Mouse (Mus musculus): ENCODE results near the gene Col6a3. TPM values are rescaled to one million over a fixed set of nuclear protein-coding genes. Genes with fewer than 3 reads are reported as not detected.

The Col6a3 gene
- total RNA-seq (2021), result 1 to 10 TPM; 3.4 to 4.3 TPM
- long read RNA-seq, result 0 reads

GRCm38 (mm10) chr1:90843836-90844235 is at the start of gene Col6a3:
Col6a3 (minus strand) TSS chr1:90843971.
- no peak for DNase-seq (ENCODE audit: low spot score in 2 of 2)

GRCm38 (mm10) chr1:90885771-90886460 is 42.1 kb upstream of the Col6a3 start:
- no peak for DNase-seq (ENCODE audit: low spot score in 2 of 2)

- no peak for DNase-seq (ENCODE audit: low spot score in 2 of 2)
Observed at GRCm38 (mm10) chr1:90876486-90877270, 32.9 kb upstream of the Col6a3 start.

GRCm38 (mm10) chr1:90875961-90876360 is 32.2 kb upstream of the Col6a3 start:
- DNase-seq (ENCODE audit: low spot score in 2 of 2), result no peak

- DNase-seq (ENCODE audit: low spot score in 2 of 2), result no peak
Observed at GRCm38 (mm10) chr1:90875371-90875770, 31.6 kb upstream of the Col6a3 start.

GRCm38 (mm10) chr1:90870581-90870980 is 26.8 kb upstream of the Col6a3 start:
- no peak for DNase-seq (ENCODE audit: low spot score in 2 of 2)

GRCm38 (mm10) chr1:90866734-90867133 is 23.0 kb upstream of the Col6a3 start:
- no peak for DNase-seq (ENCODE audit: low spot score in 2 of 2)

- DNase-seq (ENCODE audit: low spot score in 2 of 2), result no peak
Observed at GRCm38 (mm10) chr1:90855880-90856279, 12.1 kb upstream of the Col6a3 start.

- DNase-seq (ENCODE audit: low spot score in 2 of 2), result peak in 1 of 2 experiments; percentile 54
Observed at GRCm38 (mm10) chr1:90849836-90850235, 6.1 kb upstream of the Col6a3 start.

- DNase-seq (ENCODE audit: low spot score in 2 of 2), result no peak
Observed at GRCm38 (mm10) chr1:90845206-90845605, 1.4 kb upstream of the Col6a3 start.

GRCm38 (mm10) chr1:90842789-90843587 is 783 bp downstream of the Col6a3 start:
- DNase-seq (ENCODE audit: low spot score in 2 of 2), result no peak

- DNase-seq (ENCODE audit: low spot score in 2 of 2), result peak; percentile 53 to 82
Observed at GRCm38 (mm10) chr1:90840250-90840649, 3.5 kb downstream of the Col6a3 start.

- DNase-seq (ENCODE audit: low spot score in 2 of 2), result no peak
Observed at GRCm38 (mm10) chr1:90838657-90839056, 5.1 kb downstream of the Col6a3 start.

- DNase-seq (ENCODE audit: low spot score in 2 of 2), result peak; percentile 70 to 81
Observed at GRCm38 (mm10) chr1:90838221-90838620, 5.5 kb downstream of the Col6a3 start.

- no peak for DNase-seq (ENCODE audit: low spot score in 2 of 2)
Observed at GRCm38 (mm10) chr1:90836178-90836740, 7.5 kb downstream of the Col6a3 start.

- DNase-seq (ENCODE audit: low spot score in 2 of 2), result no peak
Observed at GRCm38 (mm10) chr1:90834701-90835100, 9.1 kb downstream of the Col6a3 start.

GRCm38 (mm10) chr1:90830006-90830405 is 13.8 kb downstream of the Col6a3 start:
- no peak for DNase-seq (ENCODE audit: low spot score in 2 of 2)

GRCm38 (mm10) chr1:90813226-90813625 is 30.5 kb downstream of the Col6a3 start:
- no peak for DNase-seq (ENCODE audit: low spot score in 2 of 2)

GRCm38 (mm10) chr1:90808930-90809329 is 34.8 kb downstream of the Col6a3 start:
- DNase-seq (ENCODE audit: low spot score in 2 of 2), result no peak

- DNase-seq (ENCODE audit: low spot score in 2 of 2), result no peak
Observed at GRCm38 (mm10) chr1:90803104-90803503, 40.7 kb downstream of the Col6a3 start.

GRCm38 (mm10) chr1:90801067-90801466 is 42.7 kb downstream of the Col6a3 start:
- DNase-seq (ENCODE audit: low spot score in 2 of 2), result no peak
